Mouse (Mus musculus) cerebellum, adult 2 months (tissue): ENCODE data around the gene Cyb561a3.

ENCODE experiments used
- CTCF ChIP-seq: fragments of 200-500 bp; IDR thresholded peaks from 2 replicates; pipeline ENCODE4 v1.5.1; 2011; ENCODE audit warnings: low read depth, mild to moderate bottlenecking, control low read depth, low read length, moderate library complexity, borderline replicate concordance; ENCODE audit not compliant: insufficient read depth
- POLR2A ChIP-seq: fragments of 200-500 bp; IDR thresholded peaks from 2 replicates; pipeline ENCODE4 v1.6.1; 2011; ENCODE audit warnings: low read length, control low read depth, borderline replicate concordance; ENCODE audit not compliant: insufficient read depth

- TF ChIP-seq POLR2A (no peak), CTCF (no peak)
These were observed 26.9 kb downstream of the Cyb561a3 start for GRCm38 (mm10) chr19:10603660-10604523.
